Mouse (Mus musculus) liver, adult (tissue): ENCODE results near the gene Sgip1.

Experiments used
- GATA4 ChIP-seq: IDR thresholded peaks from 2 replicates; pipeline ENCODE4 v1.6.1; 2014; ENCODE audit warnings: mild to moderate bottlenecking, low read length; ENCODE audit not compliant: insufficient replicate concordance

Sgip1 gene

DNA sequence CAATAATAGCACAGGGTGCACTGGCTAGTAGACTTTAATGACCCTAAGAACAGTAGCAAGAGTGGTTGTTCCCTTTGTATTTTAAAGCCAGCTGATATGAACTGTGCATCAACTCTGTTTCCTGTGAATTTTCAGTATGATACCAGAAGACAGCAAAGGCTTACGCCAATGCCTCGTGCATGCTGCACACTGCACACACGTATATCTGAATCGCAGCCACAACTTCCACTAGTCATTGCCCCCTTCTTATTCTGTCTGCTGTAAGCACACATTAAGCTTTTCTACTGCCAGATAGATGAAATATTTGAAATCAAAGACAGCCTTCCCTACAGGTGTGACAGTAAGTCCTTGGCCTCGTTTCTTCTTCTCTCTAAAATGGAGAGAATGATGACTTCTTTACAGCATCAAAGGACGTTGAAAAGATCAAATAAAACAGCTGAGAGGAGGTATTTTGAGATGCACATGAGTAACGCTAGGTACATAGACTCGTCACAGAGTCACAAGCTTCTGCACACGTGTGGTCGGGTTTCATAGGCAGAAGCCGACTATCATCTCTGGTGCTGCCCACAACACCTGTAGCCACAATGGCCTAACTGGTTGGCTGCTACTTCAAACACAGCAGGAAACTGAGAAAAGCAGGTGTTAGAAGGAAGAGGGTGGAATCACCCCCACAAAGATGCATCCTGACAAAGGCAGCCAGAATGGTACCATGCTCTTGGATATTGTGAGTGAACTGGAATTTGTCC is 249.7 kb downstream of the Sgip1 start:
- TF ChIP-seq GATA4 = no peak

DNA sequence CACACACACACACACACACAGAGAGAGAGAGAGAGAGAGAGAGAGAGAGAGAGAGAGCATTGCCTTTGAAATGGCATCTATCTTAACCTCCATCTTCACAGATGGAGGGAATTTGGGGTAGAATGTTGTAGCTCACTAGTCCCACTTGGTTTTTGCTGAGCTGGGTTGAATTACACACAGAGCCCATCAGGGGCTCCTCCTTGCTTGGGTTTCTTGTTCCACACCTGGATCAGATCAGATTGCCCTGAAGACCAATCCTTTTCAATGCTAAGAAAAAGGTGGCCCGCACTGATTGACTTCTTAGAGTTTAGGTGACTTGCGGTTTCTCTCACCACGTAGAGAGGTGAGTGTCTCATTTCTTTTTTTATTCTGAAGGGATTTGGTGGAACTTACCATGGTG is 250.6 kb downstream of the Sgip1 start:
- no peak for TF ChIP-seq GATA4

GRCm38 (mm10) chr4:103004681-103005080 is 263.6 kb downstream of the Sgip1 start:
- no peak for TF ChIP-seq GATA4

DNA sequence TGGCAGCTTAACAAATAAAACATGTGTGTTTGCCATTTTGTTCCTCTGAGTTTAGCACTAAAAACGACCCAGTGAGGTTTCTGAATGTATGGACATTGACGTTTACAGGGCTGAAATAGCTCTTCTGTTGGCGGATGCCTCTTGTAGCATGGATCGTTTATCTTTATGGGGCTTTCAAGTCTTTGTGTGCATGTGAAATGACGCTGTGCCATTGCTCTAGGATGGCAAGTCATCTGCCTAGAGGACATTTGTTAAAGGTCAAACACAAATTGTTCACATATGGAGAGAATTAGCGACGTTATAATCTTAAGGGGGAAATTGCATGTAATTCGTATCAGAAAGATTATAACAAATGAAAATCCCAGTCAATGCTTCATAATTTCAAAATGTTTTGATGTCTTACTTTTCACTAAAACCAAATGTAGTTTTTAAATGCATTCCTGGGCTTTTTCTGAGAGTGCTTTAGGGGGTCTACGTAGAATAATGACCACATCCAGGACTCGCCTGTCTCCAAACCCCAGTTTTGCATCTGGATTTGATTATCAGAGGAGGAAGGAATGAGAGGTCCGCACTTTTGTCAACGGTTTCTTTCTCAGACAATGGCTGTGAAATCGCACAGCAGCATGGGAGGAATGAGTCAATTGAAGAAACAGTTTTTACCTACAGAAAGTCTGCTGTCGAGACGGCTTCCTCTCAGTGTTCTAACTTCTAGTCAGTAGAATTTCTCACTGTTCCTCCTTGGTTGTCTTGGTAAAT is 264.3 kb downstream of the Sgip1 start:
- TF ChIP-seq GATA4 = no peak

DNA sequence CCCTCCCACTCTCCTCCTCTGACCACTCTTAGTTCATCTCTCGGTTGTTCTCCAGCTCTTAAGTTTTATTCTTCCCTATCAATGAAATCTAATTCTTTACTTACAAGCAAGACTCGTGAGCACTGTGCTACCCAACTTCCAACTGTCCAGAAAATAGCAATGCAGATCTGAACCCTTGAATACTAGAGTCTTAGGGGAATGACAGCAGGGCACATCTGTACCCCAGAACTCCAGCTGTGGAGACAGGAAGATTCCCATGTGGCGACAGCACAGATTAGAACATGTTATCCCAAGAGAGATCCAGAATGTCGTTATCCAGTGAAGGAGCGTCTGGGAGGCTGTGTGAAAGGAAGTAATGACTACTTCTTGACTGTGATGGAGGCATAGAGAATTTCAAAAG is 265.2 kb downstream of the Sgip1 start:
- no peak for TF ChIP-seq GATA4

GRCm38 (mm10) chr4:103006943-103007418 is 265.9 kb downstream of the Sgip1 start:
- no peak for TF ChIP-seq GATA4

DNA sequence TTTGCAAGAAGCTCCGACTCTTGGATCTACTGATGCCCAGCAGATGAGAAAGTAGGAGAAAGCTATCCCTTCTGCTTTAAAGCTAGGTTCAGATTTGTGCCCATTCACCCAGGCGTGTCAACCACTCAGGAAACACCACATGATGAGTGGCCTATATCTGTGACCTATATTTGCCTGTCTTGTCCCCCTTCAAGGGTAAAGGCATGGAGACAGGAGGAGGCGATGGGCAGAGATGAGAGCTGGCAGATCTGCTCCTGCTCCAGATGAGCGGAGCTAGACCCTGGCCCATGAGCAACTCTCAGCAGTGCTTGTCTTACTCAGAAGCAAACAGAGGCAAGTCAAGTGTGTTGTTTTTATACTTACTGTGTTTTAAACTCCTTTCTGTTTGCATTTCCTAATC is 269.6 kb downstream of the Sgip1 start:
- TF ChIP-seq GATA4 = no peak

- TF ChIP-seq GATA4 = no peak
Measured at GRCm38 (mm10) chr4:103011823-103012222, 270.7 kb downstream of the Sgip1 start.

- TF ChIP-seq GATA4 = no peak
Measured at GRCm38 (mm10) chr4:103013490-103013889, 272.4 kb downstream of the Sgip1 start.
